Mouse (Mus musculus) thymus, postnatal 36 days (tissue): ENCODE measurements around the gene Nos3.

Source experiments
- DNase-seq, 2 experiments: peaks; one replicate each; pipeline ENCODE4 v3.0.0; 2022; ENCODE audit warnings: mixed read lengths in 2 of 2

The Nos3 gene

DNA sequence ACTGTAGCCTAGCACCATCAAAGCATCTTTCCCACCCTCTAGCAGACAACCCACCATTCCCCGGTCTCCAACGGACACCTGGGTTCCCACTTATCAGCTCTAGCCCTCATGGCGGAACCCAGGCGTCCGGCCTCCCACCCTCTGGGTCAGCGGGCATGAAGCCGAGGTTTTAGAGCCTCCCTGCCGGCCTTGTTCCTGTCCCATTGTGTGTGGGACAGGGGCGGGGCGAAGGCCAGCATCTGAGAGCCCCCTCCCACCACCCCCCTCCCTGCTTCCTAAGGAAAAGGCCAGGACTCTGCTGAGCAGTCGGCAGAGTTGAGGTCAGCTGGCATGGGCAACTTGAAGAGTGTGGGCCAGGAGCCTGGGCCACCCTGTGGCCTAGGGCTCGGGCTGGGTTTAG is at the start of gene Nos3:
Nos3 (plus strand) TSS at position 303 of the 400 bp plus-strand sequence.
- no peak for DNase-seq

DNA sequence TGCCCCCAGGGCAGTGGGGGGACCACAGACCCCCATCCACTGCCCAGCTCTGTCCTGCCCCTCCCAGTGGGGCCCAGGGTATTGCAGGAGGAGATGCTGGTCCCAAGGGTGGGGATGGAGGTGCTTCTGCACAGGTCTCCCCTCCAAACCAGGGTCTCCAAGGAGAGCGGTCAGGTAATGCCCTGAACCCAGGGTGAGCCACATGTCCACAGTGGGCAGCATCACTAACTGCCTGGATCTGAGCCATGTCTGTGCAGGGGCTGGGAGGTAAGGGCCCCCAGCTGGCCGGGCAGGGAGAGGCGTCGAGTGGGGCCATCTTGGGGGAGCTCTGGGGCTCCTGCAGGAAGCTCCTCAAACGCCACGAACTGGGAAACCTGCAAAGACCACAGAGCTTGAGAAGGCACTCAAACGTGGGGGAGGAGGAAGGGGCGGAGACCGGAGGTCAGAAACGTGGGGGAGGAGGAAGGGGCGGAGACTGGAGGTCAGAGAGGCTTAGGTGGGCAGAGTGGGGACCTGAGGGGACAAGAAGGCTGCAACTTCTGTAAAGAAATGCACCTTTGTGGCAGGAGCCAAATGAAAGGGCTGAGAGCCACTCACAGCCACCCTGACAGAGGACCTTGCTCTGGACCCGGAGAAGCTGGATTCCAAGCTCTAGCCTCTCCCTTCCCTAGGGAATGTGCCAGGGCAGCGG is 44.7 kb upstream of the Nos3 start:
- peak; percentile 35 to 50 for DNase-seq

DNA sequence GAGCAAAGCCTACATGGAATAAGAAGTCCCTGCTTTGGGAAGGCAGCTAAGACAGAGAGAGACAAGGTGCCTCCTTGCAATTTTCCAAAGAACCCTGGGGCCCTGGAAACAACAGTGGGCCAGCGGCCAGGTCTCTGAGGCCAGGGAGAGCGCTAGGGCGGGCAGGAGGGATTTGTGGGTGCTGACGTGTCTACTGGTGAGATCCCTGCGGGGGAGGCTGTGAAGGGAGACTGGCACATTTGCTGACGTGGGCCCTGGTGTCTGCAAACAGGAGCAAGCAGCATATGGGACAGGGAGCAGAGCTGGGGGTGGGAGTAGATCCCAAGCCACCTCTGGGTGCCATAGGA is 44.2 kb upstream of the Nos3 start:
- DNase-seq: no peak

DNA sequence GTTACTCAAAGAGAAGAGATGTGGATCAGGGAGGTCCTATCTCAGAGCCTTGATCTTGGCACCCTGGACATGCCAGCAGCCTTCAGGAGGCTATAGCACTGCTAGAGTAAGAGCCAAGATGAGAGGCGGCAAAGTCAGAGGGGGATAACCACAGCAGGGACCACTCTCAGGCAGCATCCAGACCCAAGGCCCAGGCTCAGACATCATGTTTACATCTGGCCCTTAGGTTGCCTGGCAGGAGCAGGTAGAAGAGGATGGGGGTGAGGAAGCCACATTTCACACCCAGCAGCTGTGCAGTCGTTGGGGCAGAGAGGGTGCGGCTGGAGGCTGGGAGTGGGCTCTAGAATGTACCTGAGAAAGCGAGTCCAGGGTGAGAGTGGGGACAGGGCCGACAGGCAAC is 43.7 kb upstream of the Nos3 start:
- DNase-seq: no peak

DNA sequence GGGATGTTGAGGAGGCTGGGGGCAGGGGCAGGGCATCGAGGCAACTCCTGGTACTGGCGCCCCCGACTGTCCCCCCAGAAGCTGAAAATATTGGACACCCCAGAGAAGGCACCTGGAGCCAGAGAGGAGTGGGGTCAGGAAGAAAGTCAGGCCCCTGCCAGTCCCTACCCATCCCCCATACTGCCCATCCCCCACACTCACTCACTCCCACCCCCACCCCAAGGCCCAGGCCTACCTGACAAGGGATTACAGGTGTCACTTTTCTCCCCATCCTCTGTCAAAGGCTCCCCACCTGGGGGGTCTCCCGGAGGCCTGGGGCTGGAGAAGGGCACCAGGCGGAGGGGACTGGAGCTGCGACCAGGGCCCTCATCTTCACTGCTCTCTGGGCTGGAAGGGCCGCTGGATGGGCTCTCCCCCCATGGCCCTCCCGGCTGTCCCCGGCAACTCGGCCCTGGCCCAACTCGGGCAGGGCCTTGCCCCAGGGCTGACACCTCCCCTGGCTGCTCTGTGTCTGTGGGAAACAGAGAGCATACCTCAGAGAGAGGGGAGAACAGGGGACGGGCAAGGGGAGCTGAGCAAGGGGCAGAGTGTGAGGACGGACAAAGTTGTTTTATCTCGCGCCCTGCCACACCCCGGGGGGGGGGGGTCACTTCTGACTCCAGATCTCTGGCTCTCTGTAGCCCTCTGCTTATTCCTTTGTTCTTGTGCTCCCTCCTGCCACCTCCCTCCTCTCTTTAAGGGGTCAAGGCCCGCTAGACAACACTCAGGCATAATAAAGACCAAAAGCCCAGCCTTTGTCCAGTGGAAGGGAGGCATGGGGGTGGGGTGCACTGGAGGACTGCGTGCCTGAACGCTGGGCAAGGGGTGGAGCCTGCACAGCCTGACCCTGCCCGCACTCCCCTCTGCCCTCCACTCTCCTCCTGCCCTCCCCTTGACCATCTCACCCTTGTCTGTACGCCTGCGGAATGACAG is 42.6 kb upstream of the Nos3 start:
- DNase-seq: no peak

DNA sequence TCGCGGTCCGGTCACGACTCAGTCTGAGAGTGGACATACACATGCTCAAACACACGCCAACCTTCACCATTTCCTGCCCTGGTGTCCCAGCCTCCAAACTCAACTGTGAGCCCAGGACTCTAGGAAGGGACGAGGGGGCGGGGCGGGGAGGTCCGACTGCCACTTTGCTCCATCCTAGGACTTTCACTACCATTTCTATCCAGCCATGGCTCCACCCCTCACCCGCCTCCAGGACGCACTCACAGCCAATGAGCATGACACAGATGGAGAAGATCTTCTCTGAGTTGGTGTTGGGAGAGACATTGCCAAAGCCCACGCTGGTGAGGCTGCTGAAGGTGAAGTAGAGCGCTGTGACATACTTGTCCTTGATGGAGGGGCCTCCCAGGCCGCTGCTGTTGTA is 39.4 kb upstream of the Nos3 start:
- no peak for DNase-seq

DNA sequence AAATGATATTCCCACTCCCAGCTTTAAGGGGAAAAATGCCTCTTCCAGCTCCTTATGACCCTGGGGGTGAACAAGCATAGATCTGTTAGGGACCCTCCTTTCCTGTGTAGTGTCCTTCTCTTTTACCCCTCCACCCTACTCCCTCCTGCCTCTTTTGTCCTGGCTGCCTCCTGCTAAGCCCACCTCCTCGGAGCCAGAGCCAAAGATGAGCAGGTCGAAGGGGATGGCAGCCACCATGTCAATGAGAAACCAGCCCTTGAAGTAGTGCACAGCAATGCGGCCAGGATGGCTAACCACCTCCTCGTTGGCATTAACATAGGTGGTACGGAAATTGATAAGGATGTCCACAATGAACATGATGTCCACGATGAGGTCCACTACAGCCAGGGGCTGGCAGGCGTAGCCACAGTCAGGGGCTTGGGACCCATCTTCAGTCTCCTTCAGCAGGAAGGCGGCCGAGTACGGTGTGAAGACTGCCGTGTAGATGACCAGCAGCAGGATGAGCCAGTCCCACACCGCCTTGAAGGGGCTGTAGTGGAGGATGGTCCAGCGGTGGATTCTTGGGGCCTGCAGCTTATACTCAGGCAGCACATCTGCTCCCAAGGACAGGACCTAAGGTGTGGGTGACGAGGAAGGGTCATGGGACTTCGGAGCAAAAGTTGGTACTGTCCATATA is 38.3 kb upstream of the Nos3 start:
- DNase-seq: no peak

DNA sequence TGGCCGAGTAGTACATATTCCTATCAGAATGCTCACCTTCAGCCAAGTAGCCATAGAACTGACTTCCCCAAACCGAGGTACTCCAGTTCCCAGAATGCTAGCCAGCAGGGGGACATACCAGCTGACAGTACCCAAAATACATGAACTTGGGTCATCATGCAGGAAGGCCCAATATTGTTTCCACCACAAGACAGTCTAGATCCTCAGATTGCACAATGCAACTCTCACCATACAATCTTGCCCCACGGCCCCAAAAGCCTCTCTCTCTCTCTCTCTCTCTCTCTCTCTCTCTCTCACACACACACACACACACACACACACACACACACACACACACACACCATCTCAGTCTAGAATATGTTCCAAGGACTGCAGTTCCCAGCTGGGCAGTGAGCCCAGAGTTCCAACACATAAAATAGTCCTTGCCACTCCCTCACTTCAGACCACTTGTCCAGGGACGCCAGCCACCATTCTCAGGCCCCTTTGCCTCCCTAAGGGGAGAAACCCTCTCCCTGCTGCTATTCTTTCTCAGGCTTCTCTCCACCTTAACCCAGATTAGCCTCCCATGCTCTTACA is 37.7 kb upstream of the Nos3 start:
- no peak for DNase-seq

DNA sequence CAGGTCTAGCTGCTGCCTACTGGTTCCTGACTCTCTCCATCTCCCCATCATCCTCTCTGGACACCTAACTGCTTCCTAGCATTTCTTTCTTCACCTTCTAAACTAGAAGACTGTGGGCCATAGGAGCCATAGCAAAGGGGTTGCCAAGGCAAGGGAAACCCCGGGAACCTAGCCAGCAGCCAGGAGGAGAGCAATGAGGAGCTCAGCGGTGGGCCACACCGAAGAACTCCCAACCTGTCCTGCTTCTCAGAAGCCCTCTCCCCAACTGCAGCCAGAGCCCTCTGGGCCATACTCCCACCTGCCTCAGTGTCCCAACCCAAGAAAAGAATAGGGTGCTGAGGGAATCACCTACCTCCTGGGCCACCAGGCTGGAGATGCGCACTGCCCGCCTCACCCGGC is 35.8 kb upstream of the Nos3 start:
- DNase-seq: no peak

DNA sequence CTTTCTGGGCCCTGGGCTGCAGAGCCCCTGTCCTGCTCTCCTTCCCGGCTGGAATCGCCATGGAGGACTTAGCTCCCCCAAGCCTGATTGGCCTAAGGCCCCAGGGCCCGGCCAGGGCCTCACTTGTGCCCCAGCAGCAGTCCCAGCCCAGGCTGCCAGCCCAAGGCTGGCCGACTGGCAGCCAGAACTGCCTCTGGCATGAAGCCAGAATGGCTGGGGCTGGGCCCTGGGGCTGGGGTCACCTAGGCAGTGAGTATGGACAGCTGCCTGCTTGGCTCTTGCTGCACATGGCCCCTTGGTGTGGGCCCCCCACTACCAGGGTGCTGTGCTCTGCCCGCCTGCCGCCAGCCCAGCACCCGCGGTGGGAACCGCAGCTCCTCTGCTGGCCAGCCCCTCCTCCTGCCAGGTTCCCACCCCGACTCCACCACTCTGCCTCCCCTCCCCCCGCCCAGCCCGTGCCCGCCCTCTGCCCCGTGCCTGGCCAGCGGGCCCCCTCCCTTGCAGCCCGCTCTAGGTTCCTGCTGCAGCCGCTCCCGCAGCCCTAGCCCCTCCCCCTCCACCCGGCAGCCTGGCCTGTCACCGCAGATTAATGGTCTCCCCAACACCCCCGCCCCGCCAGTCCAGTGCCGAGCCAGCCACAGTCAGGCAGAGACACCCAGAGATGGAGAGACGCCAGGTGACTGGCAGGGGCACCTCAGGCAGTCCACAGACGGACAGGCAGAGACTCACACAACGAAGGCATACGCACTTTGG is 35.2 kb upstream of the Nos3 start:
- DNase-seq: no peak

DNA sequence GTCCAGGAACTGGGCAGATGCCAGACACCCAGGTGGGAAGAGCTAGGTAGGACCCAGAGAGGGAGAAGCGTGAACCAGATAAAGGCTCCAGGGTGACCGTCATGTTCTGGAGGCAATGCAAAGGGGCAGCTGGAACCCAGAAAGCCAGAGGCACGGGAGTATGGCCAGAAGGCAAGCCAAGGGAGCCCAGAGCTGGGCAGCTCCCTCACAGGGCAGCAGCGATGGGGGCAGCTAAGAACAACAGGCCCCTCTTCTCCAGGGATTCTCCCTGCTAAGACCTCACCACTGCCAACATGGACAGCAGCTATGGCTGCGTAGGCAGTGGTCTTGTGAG is 34.7 kb upstream of the Nos3 start:
- DNase-seq: no peak

DNA sequence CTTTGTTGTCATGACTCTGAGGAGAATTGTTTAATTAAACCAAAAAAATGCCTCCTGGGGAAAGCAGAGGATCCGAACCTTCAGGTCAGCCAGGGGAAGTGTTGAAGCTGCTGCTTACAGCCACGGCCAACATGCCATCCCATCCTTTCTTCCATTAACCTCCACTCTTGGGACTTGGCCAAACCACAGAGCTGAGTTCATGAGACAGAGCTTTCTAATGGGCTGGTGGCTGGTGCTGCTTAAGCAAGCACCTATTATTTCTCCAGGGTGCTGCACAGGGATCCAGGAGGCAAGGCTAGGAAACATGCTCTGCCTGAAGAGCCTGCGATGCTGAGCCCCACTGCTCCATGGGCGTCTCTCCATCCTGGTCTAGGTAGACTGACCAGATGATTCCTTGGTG is 32.2 kb upstream of the Nos3 start:
- DNase-seq: no peak

DNA sequence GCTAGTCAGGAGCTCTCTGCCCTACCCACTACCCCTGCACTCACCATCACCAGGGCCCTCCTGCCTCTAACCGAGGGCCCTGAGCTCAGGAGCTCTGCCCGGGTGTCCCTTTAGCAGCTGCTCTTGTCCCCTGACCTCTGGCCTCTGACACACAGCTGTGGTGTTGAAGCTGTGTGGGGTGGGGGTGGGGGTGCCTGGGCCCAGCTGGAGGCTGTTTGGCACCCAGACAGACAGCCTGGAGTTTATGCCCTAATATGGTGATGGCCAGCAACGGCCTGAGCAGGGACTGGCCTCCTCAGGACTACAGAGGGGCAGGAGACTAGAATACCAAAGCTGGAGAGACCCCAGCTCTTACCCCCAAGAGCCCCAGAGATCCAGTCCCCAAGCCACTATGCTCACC is 29.9 kb upstream of the Nos3 start:
- DNase-seq: no peak

DNA sequence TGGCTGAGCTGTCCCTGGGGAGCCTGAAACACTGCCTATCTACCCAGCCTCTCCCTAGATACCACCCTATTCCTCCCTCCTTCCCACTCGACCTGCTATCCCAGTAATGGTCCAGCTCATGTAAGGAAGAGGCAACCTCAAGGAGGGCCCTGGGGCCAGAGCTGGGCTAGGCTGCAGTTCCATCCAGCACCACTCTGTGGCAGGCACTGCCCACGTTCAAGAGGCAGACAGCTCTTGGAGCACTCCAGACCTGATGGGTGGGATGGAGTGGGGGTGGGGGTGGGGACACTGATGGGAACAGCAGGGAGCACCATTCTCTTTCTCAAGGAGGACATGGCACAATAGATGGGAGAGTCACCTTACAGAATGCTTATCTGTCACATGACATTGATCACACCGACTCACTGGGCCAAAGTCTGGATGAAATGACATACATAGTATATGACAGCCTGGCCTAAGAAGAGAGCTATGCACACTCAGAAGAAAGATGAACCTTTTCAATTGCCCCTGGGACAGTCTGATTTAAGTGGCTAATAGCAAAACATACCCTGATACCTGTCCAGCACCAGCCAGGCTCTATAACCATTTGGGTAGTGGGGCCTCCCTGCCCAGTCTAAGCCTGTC is 28.6 kb upstream of the Nos3 start:
- peak; percentile 58 to 64 for DNase-seq

DNA sequence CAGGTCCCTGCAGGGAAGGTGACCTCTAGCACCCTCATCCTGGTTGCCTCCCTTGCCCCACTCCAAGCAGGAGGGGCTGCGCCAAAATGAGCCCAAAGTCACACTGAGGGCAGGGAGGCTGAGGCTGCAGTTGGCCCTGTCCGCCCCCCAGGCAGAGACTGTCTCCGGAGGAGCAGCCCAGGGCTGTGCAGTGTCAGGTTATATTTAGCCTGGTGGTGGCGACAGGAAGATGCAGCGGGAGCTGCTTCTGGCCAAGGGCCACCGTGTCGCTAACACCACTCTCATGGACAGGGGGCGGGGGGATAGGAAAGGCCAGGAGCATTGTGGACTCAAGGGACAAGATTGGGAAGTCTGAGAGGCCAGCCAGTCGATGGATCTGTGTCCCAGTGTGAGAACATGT is 27.2 kb upstream of the Nos3 start:
- no peak for DNase-seq

DNA sequence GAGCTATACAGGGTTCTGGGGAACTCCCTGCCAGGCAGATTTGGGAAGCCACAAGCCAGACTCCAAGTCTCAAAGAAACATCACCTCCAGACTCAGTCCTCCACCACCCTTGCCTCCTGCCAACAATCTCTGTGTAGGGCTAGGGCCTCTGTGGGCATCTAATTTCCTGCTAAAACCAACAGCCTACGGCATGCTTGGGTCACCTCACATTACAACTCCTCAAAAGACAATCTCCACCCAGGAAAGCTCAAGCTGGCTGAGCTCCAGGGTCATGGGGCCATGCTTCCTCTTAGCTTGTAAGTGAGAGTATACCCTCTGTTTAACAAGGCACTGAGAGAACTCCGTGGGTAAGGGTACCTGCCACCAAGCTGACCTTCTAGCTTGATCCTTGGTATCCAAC is 26.8 kb upstream of the Nos3 start:
- DNase-seq: no peak

DNA sequence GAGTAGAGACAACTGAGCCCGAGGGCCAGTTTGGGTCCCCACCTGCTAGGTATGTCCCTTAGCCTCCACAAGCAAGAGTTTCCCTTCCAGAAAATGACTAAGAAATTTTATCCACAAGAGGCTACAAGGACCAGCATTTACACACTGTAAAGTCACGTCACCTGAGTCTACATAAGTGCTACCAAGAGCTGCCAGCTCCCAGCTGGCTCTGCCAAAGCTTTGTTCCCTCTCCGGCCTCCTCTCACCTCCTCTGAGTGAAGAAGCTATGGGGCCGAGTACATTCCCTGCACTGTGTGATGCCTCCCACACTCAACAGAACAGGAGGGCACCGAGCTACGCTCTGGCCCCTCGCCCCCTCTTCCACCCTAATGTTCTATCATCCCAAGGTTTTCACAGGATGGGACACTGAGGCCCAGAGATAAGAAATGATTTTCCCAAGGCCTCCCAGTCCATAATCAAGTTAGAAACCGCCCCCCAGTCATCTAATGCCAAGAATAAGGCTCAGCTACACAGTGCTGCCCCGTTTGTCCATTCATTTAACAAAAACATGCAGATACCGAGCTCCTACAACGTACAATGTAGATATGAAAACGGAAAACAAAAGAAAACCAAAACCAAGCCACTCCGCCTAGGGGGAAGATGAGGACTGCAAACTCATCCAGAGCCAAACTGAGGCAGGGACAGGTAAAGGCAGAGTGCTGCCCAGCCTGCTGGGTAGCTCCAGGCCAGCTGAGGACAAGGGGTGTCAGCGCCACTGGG is 22.2 kb upstream of the Nos3 start:
- DNase-seq: no peak

DNA sequence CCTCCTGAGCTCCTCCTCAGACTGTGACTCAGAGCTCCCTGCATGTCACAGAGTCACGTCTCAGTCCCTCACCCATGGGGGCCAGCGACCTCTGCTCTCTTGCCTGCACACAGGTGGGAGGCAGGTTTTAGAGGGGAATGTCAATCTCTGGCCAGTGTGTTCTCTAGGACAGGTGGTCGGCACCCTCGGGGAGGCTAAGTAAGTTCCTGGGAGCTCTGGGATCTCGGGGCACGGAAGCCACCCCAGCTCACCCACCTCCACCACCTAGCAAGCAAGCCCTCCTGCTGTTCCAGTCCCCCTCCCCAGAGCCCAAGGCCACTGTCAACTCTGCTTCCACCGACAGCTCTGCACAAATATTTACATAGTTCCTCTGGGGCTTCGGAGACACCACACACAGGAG is 21.6 kb upstream of the Nos3 start:
- no peak for DNase-seq

DNA sequence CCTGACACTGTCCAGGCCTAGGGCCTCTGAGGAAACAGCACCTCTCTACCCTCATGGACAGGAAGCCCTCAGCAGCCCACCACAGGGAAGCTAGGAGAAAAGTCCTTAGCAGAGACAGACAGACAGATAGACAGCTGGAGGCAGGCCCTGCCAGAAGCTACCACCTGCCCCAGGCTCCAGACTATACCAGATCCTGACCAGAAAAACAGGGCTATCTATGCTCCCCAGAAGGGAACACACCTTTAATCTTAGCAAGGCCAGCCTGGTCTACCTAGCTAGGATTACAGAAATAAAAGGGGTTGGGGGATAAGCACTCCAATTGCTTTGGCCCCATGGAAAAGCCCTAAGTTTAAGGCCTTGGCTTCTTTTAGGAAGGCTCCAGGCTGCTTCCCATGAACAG is 21.2 kb upstream of the Nos3 start:
- DNase-seq: no peak

DNA sequence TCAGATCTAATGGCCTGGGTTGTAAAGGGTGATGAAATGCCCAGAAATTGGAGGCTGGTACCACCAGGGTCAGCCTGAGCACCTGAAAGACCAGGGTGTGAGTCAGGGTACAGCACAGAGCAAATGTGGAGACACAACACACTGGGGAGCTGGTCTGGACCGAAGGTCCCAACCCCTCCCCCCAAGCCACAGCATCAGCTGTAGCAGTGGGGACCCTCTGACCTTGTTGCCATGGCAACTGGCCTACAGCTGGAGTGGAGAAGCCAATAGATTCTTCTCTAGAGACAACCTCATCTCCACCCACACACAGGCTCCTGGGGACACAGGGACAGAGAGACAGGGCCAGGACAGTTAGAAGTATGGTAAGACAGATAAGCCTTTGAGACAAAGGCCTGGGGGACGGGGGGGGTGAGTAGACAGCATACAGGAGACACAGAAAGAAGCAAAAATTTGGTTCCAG is 20.6 kb upstream of the Nos3 start:
- peak; percentile 55 to 73 for DNase-seq

DNA sequence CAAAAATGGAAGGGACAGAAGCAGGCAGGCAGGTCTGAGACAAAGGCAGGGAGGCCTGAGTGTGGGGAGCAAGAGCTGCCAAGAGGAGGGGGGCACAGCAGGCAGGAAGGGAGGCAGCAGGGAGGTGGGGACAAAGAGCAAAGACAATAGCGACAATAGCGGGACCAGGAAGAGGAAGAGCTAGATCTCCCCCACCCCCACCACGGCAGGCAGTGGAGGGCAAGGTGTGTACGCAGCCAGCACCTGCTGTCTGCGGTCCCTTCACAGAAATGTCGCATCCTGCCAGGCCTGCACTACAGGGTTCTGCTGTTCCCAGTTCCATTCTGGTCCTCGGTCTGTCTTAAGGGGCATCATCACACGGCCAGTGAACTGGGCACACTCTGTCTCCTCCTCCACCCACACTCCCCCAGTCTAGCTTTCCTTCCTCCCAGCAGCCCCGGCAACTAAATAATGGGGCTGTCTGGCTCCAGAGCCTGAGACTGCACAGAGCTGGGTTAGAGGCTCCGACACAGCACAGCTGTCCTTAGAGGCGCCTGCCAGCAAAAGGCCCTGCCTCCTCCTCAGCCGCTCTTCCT is 20.0 kb upstream of the Nos3 start:
- DNase-seq: peak; percentile 90 to 95
